Mouse (Mus musculus) lung, postnatal 0 days (tissue): ENCODE results near the gene Pde6d. TPM values are rescaled to one million over a fixed set of nuclear protein-coding genes. Genes with fewer than 3 reads are reported as not detected.

ENCODE experiments used
- ATAC-seq: fragments of 200-750 bp; cut with Nextera tagmentation; 2 replicates; pipeline ENCODE4 v1.8.0; 2017; ENCODE audit warnings: moderate library complexity
- DNase-seq: peaks from one replicate; pipeline ENCODE4 v3.0.0-alpha.2; 2016; ENCODE audit warnings: low spot score
- H3K27ac ChIP-seq: fragments of 300-500 bp; sonication (generic); 2 replicates; pipeline ENCODE4 v1.5.1; 2014; ENCODE audit warnings: antibody characterized with exemption, mild to moderate bottlenecking, low read length, mixed read lengths
- H3K27me3 ChIP-seq: fragments of 300-500 bp; sonication (generic); replicated peaks from 2 replicates; pipeline ENCODE4 v1.6.1; 2014; ENCODE audit warnings: low read length, mixed read lengths; ENCODE audit not compliant: insufficient read depth
- H3K36me3 ChIP-seq: fragments of 300-500 bp; sonication (generic); 2 replicates; pipeline ENCODE4 v1.6.1; 2014; ENCODE audit warnings: low read length, mixed read lengths; ENCODE audit not compliant: insufficient read depth
- H3K4me1 ChIP-seq: fragments of 300-500 bp; sonication (generic); 2 replicates; pipeline ENCODE4 v1.6.1; 2014; ENCODE audit warnings: antibody characterized with exemption, low read depth, low read length, mixed read lengths; ENCODE audit not compliant: insufficient read depth
- H3K4me2 ChIP-seq: fragments of 300-500 bp; sonication (generic); replicated peaks from 2 replicates; pipeline ENCODE4 v1.6.1; 2014; ENCODE audit warnings: low read depth, mild to moderate bottlenecking, low read length, moderate library complexity, mixed read lengths
- H3K4me3 ChIP-seq: fragments of 300-500 bp; sonication (generic); 2 replicates; pipeline ENCODE4 v1.5.1; 2014; ENCODE audit warnings: low read depth, low read length
- H3K9ac ChIP-seq: fragments of 300-500 bp; sonication (generic); replicated peaks from 2 replicates; pipeline ENCODE4 v1.6.1; 2014; ENCODE audit warnings: low read depth, mild to moderate bottlenecking
- H3K9me3 ChIP-seq: fragments of 300-500 bp; sonication (generic); 2 replicates; pipeline ENCODE4 v1.6.1; 2016; ENCODE audit warnings: low read length, mixed read lengths
- CTCF ChIP-seq: IDR thresholded peaks from 2 replicates; pipeline ENCODE4 v1.5.1; 2016; ENCODE audit warnings: antibody characterized with exemption, mild to moderate bottlenecking
- EP300 ChIP-seq: IDR thresholded peaks from 2 replicates; pipeline ENCODE4 v1.6.1; 2016; ENCODE audit warnings: antibody characterized with exemption, mild to moderate bottlenecking, control low read depth
- WGBS: fragments of 180-500 bp; shearing (Covaris S2); extraction: QIAGEN DNeasy Blood & Tissue Kit; methylation state at CpG from one replicate; pipeline ENCODE4 v1.1.7; 2014; 5-methylcytosine and 5-hydroxymethylcytosine counted together
- polyA plus RNA-seq: library from polyadenylated mRNA; unstranded; fragments of >200 nt; fragmentation: Nextera tagmentation; extraction: Ambion mirVana; gene quantifications from 2 replicates; pipeline ENCODE4 v1.2.1, GENCODE M21; 2015

Gene Pde6d
- polyA plus RNA-seq, 1 experiment from 2014 or later, result 43.4 TPM

DNA sequence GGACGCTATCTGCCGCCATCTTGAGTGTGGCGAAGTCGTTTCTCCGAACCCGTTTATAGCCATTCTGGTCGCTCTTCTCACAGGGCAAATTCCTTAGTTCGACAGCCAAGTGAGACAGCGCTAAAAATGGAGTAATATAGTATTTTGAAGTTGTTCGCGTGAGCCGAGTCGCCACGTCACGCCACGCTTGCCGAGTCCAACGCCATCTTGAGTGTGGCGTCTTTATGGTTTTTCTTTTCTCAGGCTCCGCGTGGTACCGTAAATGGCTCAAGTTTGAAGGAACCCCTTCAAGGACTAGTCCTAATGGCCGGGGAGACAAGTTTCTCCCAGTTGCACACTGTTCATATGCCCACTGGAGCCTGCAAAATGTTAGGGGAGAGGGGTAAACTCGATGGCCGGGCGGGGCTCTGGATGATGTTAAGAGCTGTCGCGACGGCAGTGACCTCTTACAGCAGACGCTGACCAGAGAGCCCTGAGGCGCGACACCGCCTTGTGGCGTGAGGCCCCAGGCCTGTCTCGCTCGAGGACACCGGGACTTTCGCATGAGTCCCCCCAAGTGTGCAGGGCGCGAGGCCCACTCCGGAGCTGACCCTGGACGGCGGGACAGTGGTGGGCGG lies 56.8 kb downstream of the Pde6d start:
- peak overlapping the region; percentile 86 for H3K9ac ChIP-seq
- ATAC-seq (peak; percentile 16), DNase-seq (peak; percentile 72)
- H3K4me1 ChIP-seq, result peaks cover 7% of the 10 kb centered on the region
- TF ChIP-seq EP300 (0 out of 2 replicates have a peak, but pooled peaks have one; percentile 35), CTCF (no peak; the same call in none of the 2 replicates)
- H3K4me3 ChIP-seq, result peak overlapping the region; percentile 97
- peak overlapping the region; percentile 83 for H3K4me2 ChIP-seq
- no peaks in the 10 kb centered on the region for H3K9me3 ChIP-seq
- WGBS, result under 1% methylated on average over 43 of the region's 44 CpGs
- peak overlapping the region; percentile 100 for H3K27ac ChIP-seq
- no peaks in the 10 kb centered on the region for H3K36me3 ChIP-seq
- no peaks in the 10 kb centered on the region for H3K27me3 ChIP-seq

DNA sequence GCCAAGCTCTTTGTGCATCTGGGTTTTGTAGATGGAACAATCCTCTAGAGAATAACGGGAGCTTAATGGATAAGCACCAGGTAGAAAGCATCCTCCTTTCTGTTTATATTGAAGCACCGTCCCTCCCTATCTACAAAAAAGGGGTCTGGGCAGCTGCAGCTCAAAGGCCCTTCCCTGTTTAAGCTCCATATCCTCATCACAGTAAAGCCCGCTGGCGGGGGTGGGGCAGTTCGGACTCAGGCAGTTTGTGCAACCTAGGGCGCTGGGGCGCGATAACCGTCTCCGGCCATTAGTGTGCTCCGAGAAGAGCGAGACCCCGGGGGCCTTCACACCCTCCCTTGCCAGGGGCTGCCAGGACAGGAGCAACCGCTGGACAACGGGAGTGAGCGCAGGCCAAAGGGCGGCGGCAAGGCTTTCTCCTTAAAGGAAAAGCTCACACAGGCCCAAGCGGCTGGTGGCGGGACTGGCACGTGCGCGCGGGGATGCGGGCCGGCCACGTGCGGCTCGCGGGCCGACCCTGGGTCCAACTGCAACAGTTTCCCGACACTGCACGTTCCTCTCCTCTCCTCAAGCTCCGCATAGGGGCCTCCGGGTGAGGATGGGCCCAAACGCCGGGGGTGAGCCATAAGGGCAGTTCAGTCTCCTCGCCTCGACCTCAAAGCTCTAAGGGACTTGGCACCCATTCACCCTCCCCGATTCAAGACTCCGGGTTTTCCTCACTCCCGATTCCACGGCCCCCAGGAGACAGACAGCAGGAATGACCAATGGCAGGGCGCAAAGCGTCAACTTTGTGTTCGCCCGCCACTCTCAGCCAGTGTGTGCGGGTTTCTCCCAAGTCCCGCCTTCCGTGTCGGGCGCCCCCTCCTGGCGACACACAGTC lies 57.6 kb downstream of the Pde6d start:
- peak overlapping the region; percentile 83 for H3K4me2 ChIP-seq
- peaks cover 7% of the 10 kb centered on the region for H3K4me1 ChIP-seq
- peak overlapping the region; percentile 100 for H3K27ac ChIP-seq
- TF ChIP-seq EP300 (no peak), CTCF (peak; percentile 94; the same call in 1 of the 2 replicates)
- no peaks in the 10 kb centered on the region for H3K9me3 ChIP-seq
- H3K27me3 ChIP-seq, result no peaks in the 10 kb centered on the region
- peak overlapping the region; percentile 97 for H3K4me3 ChIP-seq
- no peaks in the 10 kb centered on the region for H3K36me3 ChIP-seq
- peak; percentile 99 for DNase-seq
- peak; percentile 73 for ATAC-seq
- WGBS, result 2% methylated on average over 53 of the region's 53 CpGs
- peak overlapping the region; percentile 86 for H3K9ac ChIP-seq

DNA sequence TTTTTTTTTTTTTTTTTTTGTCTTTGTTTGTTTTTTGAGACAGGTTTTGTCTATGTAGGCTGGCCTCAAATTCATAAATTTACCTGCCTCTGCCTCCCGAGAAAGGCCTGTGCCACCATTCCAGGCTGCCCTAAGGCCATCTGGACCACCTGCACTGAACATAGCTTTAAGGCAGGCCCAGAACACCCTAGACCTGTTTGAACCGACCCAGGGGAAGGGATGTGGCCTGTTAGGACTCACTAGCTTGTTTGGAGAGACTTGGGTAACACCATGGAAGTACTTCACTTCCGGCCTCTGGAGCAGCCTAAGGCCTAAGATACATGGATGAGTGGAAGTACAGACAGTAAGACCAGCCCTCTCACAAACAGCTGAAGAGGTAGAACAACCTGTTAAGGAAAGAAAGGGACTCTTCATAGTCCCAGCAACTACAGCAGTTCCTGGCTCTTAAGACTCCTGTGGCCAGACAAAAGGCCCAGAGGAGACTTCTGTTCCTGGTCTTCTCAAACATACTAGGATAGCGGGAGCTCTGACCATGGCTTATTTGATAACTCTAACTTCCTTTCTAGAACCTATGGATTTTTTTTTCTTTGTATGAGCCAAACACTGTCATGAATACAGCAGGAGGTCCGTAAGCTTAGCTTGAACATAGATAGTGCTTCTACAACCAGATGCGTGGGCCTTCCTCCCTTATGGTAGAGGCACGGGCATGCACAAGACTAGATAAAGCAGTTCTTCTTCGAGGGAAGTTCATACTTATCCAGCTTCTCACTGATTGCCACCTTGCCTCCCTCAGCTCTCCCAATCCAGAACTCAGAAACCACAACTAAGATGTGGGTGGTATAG lies 58.4 kb downstream of the Pde6d start:
- Histone ChIP-seq H3K9ac (peak overlapping the region; percentile 26; the same call in 1 of the 2 replicates), H3K27ac (peak overlapping the region; percentile 100), H3K4me3 (no peak overlapping the region), H3K4me2 (0 out of 2 replicates have a peak overlapping the region, but pooled peaks have one; percentile 83), H3K4me1 (peaks cover 7% of the 10 kb centered on the region), H3K36me3 (no peaks in the 10 kb centered on the region), H3K27me3 (no peaks in the 10 kb centered on the region), H3K9me3 (no peaks in the 10 kb centered on the region)
- TF ChIP-seq CTCF (no peak), EP300 (no peak)
- DNase-seq (peak; percentile 10), ATAC-seq (no peak)
- 75% methylated on average over 8 of the region's 8 CpGs for WGBS

GRCm38 (mm10) chr1:86522286-86522871 lies 60.0 kb downstream of the Pde6d start:
- Histone ChIP-seq H3K27ac (peak overlapping the region; percentile 78), H3K9ac (no peak overlapping the region), H3K4me1 (peaks cover 7% of the 10 kb centered on the region), H3K27me3 (no peaks in the 10 kb centered on the region), H3K4me3 (no peak overlapping the region), H3K4me2 (no peak overlapping the region), H3K9me3 (no peaks in the 10 kb centered on the region), H3K36me3 (no peaks in the 10 kb centered on the region)
- peak; percentile 1 for ATAC-seq
- 39% methylated on average over 6 of the region's 7 CpGs for WGBS
- TF ChIP-seq EP300 (peak; percentile 37; the same call in 1 of the 2 replicates), CTCF (peak; percentile 8; the same call in 1 of the 2 replicates)
- peak; percentile 81 for DNase-seq

- ATAC-seq (no peak), DNase-seq (no peak)
- H3K9me3 ChIP-seq, result no peaks in the 10 kb centered on the region
- H3K4me1 ChIP-seq, result peaks cover 7% of the 10 kb centered on the region
- no peak overlapping the region for H3K27ac ChIP-seq
- H3K4me2 ChIP-seq, result no peak overlapping the region
- no peaks in the 10 kb centered on the region for H3K36me3 ChIP-seq
- WGBS, result 42% methylated on average over 7 of the region's 7 CpGs
- TF ChIP-seq CTCF, result peak; percentile 78
- TF ChIP-seq EP300, result no peak
- H3K9ac ChIP-seq, result no peak overlapping the region
- no peaks in the 10 kb centered on the region for H3K27me3 ChIP-seq
- no peak overlapping the region for H3K4me3 ChIP-seq
Measured at GRCm38 (mm10) chr1:86520361-86520760, 62.1 kb downstream of the Pde6d start.
